Mouse (Mus musculus): ENCODE measurements around the gene Cdh6.

Gene Cdh6

GRCm38 (mm10) chr15:13057302-13057701 is 116.2 kb downstream of the Cdh6 start:
- no peak for DNase-seq

- DNase-seq = no peak
Measured at GRCm38 (mm10) chr15:13047910-13048309, 125.6 kb downstream of the Cdh6 start.

- no peak for DNase-seq
Measured at GRCm38 (mm10) chr15:13034436-13034835, 139.0 kb downstream of the Cdh6 start.

- no peak for DNase-seq
Measured at GRCm38 (mm10) chr15:13030641-13031040, 142.8 kb downstream of the Cdh6 start.

- no peak for DNase-seq
Measured at GRCm38 (mm10) chr15:13027513-13027912, 146.0 kb downstream of the Cdh6 start.

GRCm38 (mm10) chr15:13016756-13017357 is 156.6 kb downstream of the Cdh6 start:
- no peak for DNase-seq

- DNase-seq = no peak
Measured at GRCm38 (mm10) chr15:13008803-13009202, 164.7 kb downstream of the Cdh6 start.

GRCm38 (mm10) chr15:13005934-13006333 is 167.5 kb downstream of the Cdh6 start:
- DNase-seq = no peak

- no peak for DNase-seq
Measured at GRCm38 (mm10) chr15:13001549-13001948, 171.9 kb downstream of the Cdh6 start.

GRCm38 (mm10) chr15:12994563-12995359 is 178.7 kb downstream of the Cdh6 start:
- DNase-seq = no peak
